Mouse (Mus musculus) liver, postnatal 0 days (tissue): ENCODE measurements around the gene Tap2. TPM values are rescaled to one million over a fixed set of nuclear protein-coding genes. Genes with fewer than 3 reads are reported as not detected.

Experiments
- ATAC-seq: fragments of 200-750 bp; cut with Nextera tagmentation; 2 replicates; pipeline ENCODE4 v1.8.0; 2017; ENCODE audit warnings: mild to moderate bottlenecking, moderate library complexity
- DNase-seq: peaks from one replicate; pipeline ENCODE4 v3.0.0-alpha.2; 2016
- H3K27ac ChIP-seq: fragments of 300-500 bp; sonication (generic); 2 replicates; pipeline ENCODE4 v1.5.1; 2014; ENCODE audit warnings: antibody characterized with exemption, moderate library complexity, mild to moderate bottlenecking, low read depth
- H3K27me3 ChIP-seq: fragments of 300-500 bp; sonication (generic); 2 replicates; pipeline ENCODE4 v1.6.1; 2014; ENCODE audit warnings: low read length, control low read depth, mixed read lengths; ENCODE audit not compliant: insufficient read depth
- H3K36me3 ChIP-seq: fragments of 300-500 bp; sonication (generic); replicated peaks from 2 replicates; pipeline ENCODE4 v1.6.1; 2014; ENCODE audit warnings: mild to moderate bottlenecking, control low read depth, low read length, moderate library complexity, mixed read lengths; ENCODE audit not compliant: insufficient read depth
- H3K4me1 ChIP-seq: fragments of 300-500 bp; sonication (generic); 2 replicates; pipeline ENCODE4 v1.6.1; 2014; ENCODE audit warnings: antibody characterized with exemption, mild to moderate bottlenecking, control low read depth; ENCODE audit not compliant: insufficient read depth
- H3K4me2 ChIP-seq: fragments of 300-500 bp; sonication (generic); 2 replicates; pipeline ENCODE4 v1.6.1; 2014; ENCODE audit warnings: low read depth, mild to moderate bottlenecking, low read length, moderate library complexity, mixed read lengths
- H3K4me3 ChIP-seq: fragments of 300-500 bp; sonication (generic); 2 replicates; pipeline ENCODE4 v1.5.1; 2014; ENCODE audit warnings: low read depth, low read length
- H3K9ac ChIP-seq: fragments of 300-500 bp; sonication (generic); replicated peaks from 2 replicates; pipeline ENCODE4 v1.6.1; 2014; ENCODE audit warnings: mild to moderate bottlenecking, moderate library complexity
- H3K9me3 ChIP-seq: fragments of 300-500 bp; sonication (generic); 2 replicates; pipeline ENCODE4 v1.6.1; 2016; ENCODE audit warnings: mild to moderate bottlenecking, control low read depth, low read length, mixed read lengths
- CTCF ChIP-seq: sonication (generic); IDR thresholded peaks from 2 replicates; pipeline ENCODE4 v1.5.1; 2016; ENCODE audit warnings: antibody characterized with exemption, low read depth
- EP300 ChIP-seq: IDR thresholded peaks from 2 replicates; pipeline ENCODE4 v1.6.1; 2016; ENCODE audit warnings: antibody characterized with exemption, low read depth, mild to moderate bottlenecking
- WGBS: fragments of 180-500 bp; shearing (Covaris S2); extraction: QIAGEN DNeasy Blood & Tissue Kit; methylation state at CpG from one replicate; pipeline ENCODE4 v1.1.7; 2014; ENCODE audit not compliant: insufficient replicate concordance; 5-methylcytosine and 5-hydroxymethylcytosine counted together
- polyA plus RNA-seq: library from polyadenylated mRNA; unstranded; fragments of >200 nt; fragmentation: Nextera tagmentation; extraction: Ambion mirVana; gene quantifications from 2 replicates; pipeline ENCODE4 v1.2.1, GENCODE M21; 2015

The Tap2 gene
- polyA plus RNA-seq, 1 experiment from 2014 or later = 10.5 TPM

DNA sequence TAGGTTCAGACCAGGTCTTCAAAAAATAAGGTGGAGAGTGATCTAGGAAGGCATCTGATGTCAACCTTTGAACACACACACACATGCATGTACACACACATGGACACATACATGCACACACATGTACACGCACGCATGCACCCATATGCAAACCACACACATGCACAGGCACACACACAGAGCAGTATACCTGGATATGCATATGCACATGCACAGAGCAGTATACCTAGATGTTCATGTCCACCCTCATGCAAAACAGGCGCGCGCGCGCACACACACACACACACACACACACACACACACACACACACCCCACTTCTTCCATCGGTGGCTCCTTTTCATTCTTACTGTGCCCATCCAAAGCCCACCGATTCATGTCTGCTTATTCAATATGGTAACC lies 4.5 kb downstream of the Tap2 start:
- Histone ChIP-seq H3K9ac (no peak overlapping the region), H3K27me3 (no peaks in the 10 kb centered on the region), H3K4me1 (peaks cover 7% of the 10 kb centered on the region), H3K9me3 (no peaks in the 10 kb centered on the region), H3K36me3 (peaks cover 3% of the 10 kb centered on the region), H3K27ac (no peak overlapping the region), H3K4me2 (no peak overlapping the region), H3K4me3 (no peak overlapping the region)
- 94% methylated on average over 9 of the region's 9 CpGs for WGBS
- ATAC-seq = no peak
- no peak for TF ChIP-seq CTCF
- DNase-seq = no peak

DNA sequence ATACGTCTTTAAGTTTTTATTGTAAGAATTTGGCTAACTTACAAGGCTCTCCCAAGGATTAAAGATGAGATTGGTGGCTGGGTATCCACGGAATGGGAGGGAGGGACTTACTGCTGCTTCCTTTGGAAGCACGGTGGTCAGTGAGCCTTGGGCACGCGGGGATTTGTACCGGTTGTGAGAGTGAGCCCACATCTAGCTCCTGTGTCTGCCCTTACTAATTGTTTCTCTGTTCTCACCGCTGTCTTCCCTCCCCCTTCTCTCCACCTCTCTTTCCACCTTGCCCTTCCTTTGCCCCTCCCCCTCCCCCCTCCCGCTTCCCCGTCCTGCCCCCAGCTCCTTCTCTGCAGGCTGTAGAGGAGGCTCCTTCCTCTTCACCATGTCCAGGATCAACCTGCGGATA lies 5.1 kb downstream of the Tap2 start:
- H3K27ac ChIP-seq = no peak overlapping the region
- no peak for TF ChIP-seq CTCF
- no peak overlapping the region for H3K4me2 ChIP-seq
- H3K4me3 ChIP-seq = no peak overlapping the region
- peaks cover 3% of the 10 kb centered on the region for H3K36me3 ChIP-seq
- H3K27me3 ChIP-seq = no peaks in the 10 kb centered on the region
- peaks cover 7% of the 10 kb centered on the region for H3K4me1 ChIP-seq
- WGBS = 44% methylated on average over 10 of the region's 10 CpGs
- no peak for ATAC-seq
- H3K9me3 ChIP-seq = no peaks in the 10 kb centered on the region
- no peak overlapping the region for H3K9ac ChIP-seq
- no peak for DNase-seq

DNA sequence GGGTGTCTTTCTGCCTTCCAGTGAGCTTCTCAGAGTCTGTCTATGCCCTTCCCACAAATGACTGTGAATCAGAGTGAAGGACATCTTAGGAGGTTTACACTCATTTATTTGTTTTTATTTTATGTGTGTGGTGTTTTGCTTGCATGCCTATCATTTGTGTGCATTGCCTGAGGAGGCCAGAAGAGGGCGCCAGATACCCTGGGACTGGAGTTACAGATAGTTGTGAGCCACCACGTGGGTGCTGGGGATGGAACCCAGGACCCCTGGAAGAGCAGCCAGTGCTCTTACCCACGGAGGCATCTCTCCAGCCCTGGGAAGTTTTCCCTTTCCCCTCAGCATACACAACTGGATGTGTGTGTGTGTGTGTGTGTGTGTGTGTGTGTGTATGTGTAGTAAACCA lies 6.4 kb downstream of the Tap2 start:
- Histone ChIP-seq H3K4me3 (no peak overlapping the region), H3K36me3 (peaks cover 9% of the 10 kb centered on the region), H3K9ac (no peak overlapping the region), H3K9me3 (no peaks in the 10 kb centered on the region), H3K27ac (no peak overlapping the region), H3K4me2 (no peak overlapping the region), H3K27me3 (no peaks in the 10 kb centered on the region), H3K4me1 (peaks cover 7% of the 10 kb centered on the region)
- ATAC-seq (no peak), DNase-seq (peak; percentile 43)
- WGBS = 67% methylated on average over 3 of the region's 3 CpGs
- TF ChIP-seq CTCF (peak; percentile 64), EP300 (no peak)

DNA sequence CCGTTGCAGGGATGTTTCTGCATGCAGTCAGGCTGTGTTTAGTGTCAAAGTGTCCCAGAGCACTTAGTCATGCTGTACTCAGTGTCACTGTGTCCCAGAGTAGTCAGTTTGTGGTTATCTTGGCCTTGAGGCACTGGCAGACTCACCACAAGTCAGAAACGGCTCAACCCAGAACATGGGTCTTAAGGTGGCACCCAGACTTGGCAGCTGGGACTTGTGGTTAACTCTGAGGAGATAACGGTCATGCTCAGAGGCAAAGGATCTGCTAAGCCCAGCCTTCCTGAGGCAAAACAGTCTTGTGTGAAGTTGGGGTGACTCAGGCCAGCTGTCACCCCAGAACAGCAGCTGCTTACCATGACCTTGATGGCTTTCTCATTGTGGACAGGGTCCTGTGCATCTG lies 7.3 kb downstream of the Tap2 start:
- WGBS = 43% methylated on average over 3 of the region's 3 CpGs
- Histone ChIP-seq H3K9ac (no peak overlapping the region), H3K27me3 (no peaks in the 10 kb centered on the region), H3K36me3 (peaks cover 9% of the 10 kb centered on the region), H3K4me3 (no peak overlapping the region), H3K27ac (peak overlapping the region; percentile 23), H3K9me3 (no peaks in the 10 kb centered on the region), H3K4me1 (no peaks in the 10 kb centered on the region), H3K4me2 (no peak overlapping the region)
- TF ChIP-seq EP300 = peak; percentile 90
- TF ChIP-seq CTCF = no peak
- ATAC-seq = peak; percentile 88
- DNase-seq = peak; percentile 47

DNA sequence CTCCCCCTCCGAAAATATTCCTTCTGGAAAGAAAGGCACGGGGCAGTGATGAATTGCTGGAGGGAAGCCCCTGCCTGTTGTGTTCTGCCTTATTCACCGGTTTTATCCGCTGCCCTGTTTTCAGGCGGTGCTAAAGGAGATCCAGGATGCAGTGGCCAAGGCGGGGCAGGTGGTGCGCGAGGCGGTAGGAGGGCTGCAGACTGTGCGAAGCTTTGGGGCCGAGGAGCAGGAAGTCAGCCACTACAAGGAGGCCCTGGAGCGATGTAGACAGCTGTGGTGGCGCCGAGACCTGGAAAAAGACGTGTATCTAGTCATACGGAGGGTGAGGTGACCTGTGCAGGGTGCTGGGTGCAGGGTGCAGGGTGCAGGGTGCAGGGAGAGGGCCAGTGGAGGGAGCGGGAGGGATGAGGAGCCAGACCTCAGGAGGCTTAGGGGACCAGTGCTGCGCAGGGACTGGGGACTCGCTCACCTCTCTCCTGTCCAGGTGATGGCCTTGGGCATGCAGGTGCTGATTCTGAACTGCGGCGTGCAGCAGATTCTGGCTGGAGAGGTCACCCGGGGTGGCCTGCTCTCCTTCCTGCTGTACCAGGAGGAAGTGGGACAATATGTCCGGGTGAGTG lies 8.5 kb downstream of the Tap2 start:
- DNase-seq (no peak), ATAC-seq (no peak)
- TF ChIP-seq EP300 = no peak
- no peak for TF ChIP-seq CTCF
- 33% methylated on average over 23 of the region's 23 CpGs for WGBS
- no peaks in the 10 kb centered on the region for H3K27me3 ChIP-seq
- no peak overlapping the region for H3K4me3 ChIP-seq
- H3K4me2 ChIP-seq = no peak overlapping the region
- H3K9me3 ChIP-seq = no peaks in the 10 kb centered on the region
- no peak overlapping the region for H3K9ac ChIP-seq
- H3K4me1 ChIP-seq = no peaks in the 10 kb centered on the region
- no peak overlapping the region for H3K27ac ChIP-seq
- peaks cover 15% of the 10 kb centered on the region for H3K36me3 ChIP-seq

DNA sequence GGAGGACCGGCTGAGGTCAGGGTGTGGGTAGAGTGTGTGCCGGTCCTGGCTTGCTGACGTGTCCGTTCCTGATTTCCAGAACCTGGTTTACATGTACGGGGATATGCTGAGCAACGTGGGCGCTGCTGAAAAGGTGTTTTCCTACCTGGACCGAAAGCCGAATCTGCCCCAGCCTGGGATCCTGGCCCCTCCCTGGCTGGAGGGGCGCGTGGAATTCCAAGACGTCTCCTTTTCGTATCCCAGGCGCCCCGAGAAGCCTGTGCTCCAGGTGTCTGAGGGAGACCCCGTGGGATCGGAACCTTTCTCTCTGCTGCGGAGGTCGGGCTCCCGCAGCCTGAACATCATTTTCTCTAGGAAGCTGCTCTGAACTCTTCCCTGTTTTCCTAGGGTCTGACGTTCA lies 10.6 kb downstream of the Tap2 start:
- TF ChIP-seq EP300 (no peak), CTCF (no peak)
- ATAC-seq (no peak), DNase-seq (no peak)
- Histone ChIP-seq H3K4me2 (no peak overlapping the region), H3K9me3 (0 out of 2 replicates have a peak, but pooled peaks cover 3% of the 10 kb centered on the region), H3K36me3 (peaks cover 15% of the 10 kb centered on the region), H3K27ac (no peak overlapping the region), H3K9ac (no peak overlapping the region), H3K4me1 (no peaks in the 10 kb centered on the region), H3K4me3 (no peak overlapping the region), H3K27me3 (no peaks in the 10 kb centered on the region)
- WGBS = 74% methylated on average over 21 of the region's 21 CpGs

DNA sequence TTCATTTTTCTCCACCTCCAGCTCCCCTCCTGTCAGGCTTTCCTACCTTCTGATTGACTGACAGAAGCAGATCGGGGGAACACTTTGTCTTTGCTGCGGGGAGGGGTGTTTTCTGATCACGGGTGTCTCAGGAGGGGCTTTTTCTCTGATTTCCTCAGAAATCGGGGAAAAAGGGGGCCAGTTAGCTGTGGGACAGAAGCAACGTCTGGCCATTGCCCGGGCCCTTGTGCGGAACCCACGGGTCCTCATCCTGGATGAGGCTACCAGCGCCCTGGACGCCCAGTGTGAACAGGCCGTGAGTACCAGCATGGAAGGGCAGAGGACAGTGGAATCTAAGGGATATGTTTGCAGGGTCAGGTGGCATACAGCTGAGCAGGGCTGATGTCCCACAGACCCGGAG lies 11.8 kb downstream of the Tap2 start:
- Histone ChIP-seq H3K9me3 (0 out of 2 replicates have a peak, but pooled peaks cover 3% of the 10 kb centered on the region), H3K27me3 (no peaks in the 10 kb centered on the region), H3K4me2 (no peak overlapping the region), H3K4me1 (no peaks in the 10 kb centered on the region), H3K9ac (no peak overlapping the region), H3K4me3 (no peak overlapping the region), H3K36me3 (peaks cover 15% of the 10 kb centered on the region), H3K27ac (no peak overlapping the region)
- 86% methylated on average over 12 of the region's 12 CpGs for WGBS
- TF ChIP-seq EP300 (no peak), CTCF (no peak)
- no peak for ATAC-seq
- no peak for DNase-seq
